Comparison of ENCODE assay signal across 8 mouse cellular contexts in genomic region chr13:63814746-63815681, GRCm38 (mm10). TPM values are rescaled to one million over a fixed set of nuclear protein-coding genes. Genes with fewer than 3 reads are reported as not detected.
DNase-seq lines count a peak whose midpoint lies in the region; ATAC-seq lines count a peak whose summit lies in the region.

Gene Ercc6l2 (plus strand): TSS chr13:63815240.

- H3K27ac ChIP-seq in heart, embryonic 10.5 days: peak within 1 kb of the TSS; percentile 98
- H3K27ac ChIP-seq in kidney, embryonic 15.5 days: peak within 1 kb of the TSS; percentile 94

- peak within 1 kb of the TSS; percentile 78 for H3K4me2 ChIP-seq in kidney, embryonic 15.5 days

- peak; percentile 96 for ATAC-seq in erythroblast, adult 5-6 weeks (replicated peaks; ENCODE audit: low FRiP score, poor library complexity, severe bottlenecking)
- peak; percentile 99 for ATAC-seq in kidney, embryonic 15.5 days (replicated peaks; ENCODE audit: low FRiP score)
- ATAC-seq in monocyte, adult 5-6 weeks (replicated peaks; ENCODE audit: insufficient number of reproducible peaks, low FRiP score, low TSS enrichment, poor library complexity, severe bottlenecking): peak; percentile 97

- DNase-seq in B cell, adult 2 months: peak; percentile 96
- DNase-seq in brain, adult 2 months (ENCODE audit: low read depth, low spot score): peak; percentile 100
- peak; percentile 99 for DNase-seq in heart, embryonic 10.5 days (ENCODE audit: low spot score)
- peak; percentile 98 for DNase-seq in liver
- peak; percentile 98 to 99 for DNase-seq in spleen, postnatal 4 days (ENCODE audit: low spot score in 2 of 2)

- no peaks in the 10 kb centered on the region for H3K9me3 ChIP-seq in heart, embryonic 10.5 days
- no peaks in the 10 kb centered on the region for H3K9me3 ChIP-seq in kidney, embryonic 15.5 days (replicated peaks)

- H3K36me3 ChIP-seq in heart, embryonic 10.5 days: no peaks in the 10 kb centered on the region
- no peaks in the 10 kb centered on the region for H3K36me3 ChIP-seq in kidney, embryonic 15.5 days

- 0 out of 2 replicates have a peak, but pooled peaks cover 7% of the 10 kb centered on the region for H3K4me1 ChIP-seq in heart, embryonic 10.5 days
- H3K4me1 ChIP-seq in kidney, embryonic 15.5 days: peaks cover 15% of the 10 kb centered on the region

- under 1% methylated on average over 87 of the region's 87 CpGs for WGBS in heart, embryonic 10.5 days
- under 1% methylated on average over 87 of the region's 87 CpGs for WGBS in kidney, embryonic 15.5 days

- no peaks in the 10 kb centered on the region for H3K27me3 ChIP-seq in heart, embryonic 10.5 days (ENCODE audit: insufficient read depth, poor library complexity, severe bottlenecking)
- H3K27me3 ChIP-seq in kidney, embryonic 15.5 days: no peaks in the 10 kb centered on the region

- peak within 1 kb of the TSS; percentile 80 for H3K9ac ChIP-seq in kidney, embryonic 15.5 days

- H3K4me3 ChIP-seq in heart, embryonic 10.5 days: peak within 1 kb of the TSS; percentile 69
- peak within 1 kb of the TSS; percentile 73 for H3K4me3 ChIP-seq in kidney, embryonic 15.5 days (replicated peaks)

RNA-seq across cellular contexts. Expression of gene Ercc6l2, which starts in this region (rescaled TPM):
- 21.7 and 22.5 TPM in 2 replicates for total RNA-seq in erythroblast, adult 5-6 weeks (2015; ENCODE audit: low replicate concordance)
- 19.5 and 20.2 TPM in 2 replicates for total RNA-seq in erythroblast, adult 5-6 weeks (2017; ENCODE audit: low replicate concordance)
- 15.7 TPM in 2 replicates for polyA plus RNA-seq in heart, embryonic 10.5 days (2016; fragmentation: Nextera tagmentation; extraction: Ambion mirVana)
- polyA plus RNA-seq in kidney, embryonic 15.5 days (2015; fragmentation: Nextera tagmentation; extraction: Ambion mirVana): 26.7 and 28.5 TPM in 2 replicates
- total RNA-seq in monocyte, adult 5-6 weeks (2017): 8.7 to 24.8 TPM (median 10.1 TPM) in 3 replicates

Comparison
In these comparisons a context has a peak if more than half of its experiments do, and no peak if none do; other contexts are left out.
1. Peak in every context shown above with its lines: DNase-seq, ATAC-seq, H3K4me3 ChIP-seq and H3K27ac ChIP-seq.